Mouse (Mus musculus) intestine, embryonic 15.5 days (tissue): ENCODE measurements at regions not wholly inside any gene's neighbourhood (a gene's known extent, or its start where the extent isn't known, plus 50 kb on each side); places are given as distances from the start of the nearest gene placed in this dataset.

Experiments used
- ATAC-seq: fragments of 200-750 bp; cut with Nextera tagmentation; 2 replicates; pipeline ENCODE4 v1.8.0; 2017; ENCODE audit warnings: moderate TSS enrichment, moderate library complexity
- H3K27ac ChIP-seq: fragments of 300-500 bp; sonication (generic); 2 replicates; pipeline ENCODE4 v1.5.1; 2015; ENCODE audit warnings: mild to moderate bottlenecking, inconsistent platforms
- H3K27me3 ChIP-seq: fragments of 300-500 bp; sonication (generic); replicated peaks from 2 replicates; pipeline ENCODE4 v1.6.1; 2015; ENCODE audit warnings: inconsistent platforms
- H3K36me3 ChIP-seq: fragments of 300-500 bp; sonication (generic); 2 replicates; pipeline ENCODE4 v1.6.1; 2015; ENCODE audit warnings: inconsistent platforms
- H3K4me1 ChIP-seq: fragments of 300-500 bp; sonication (generic); replicated peaks from 2 replicates; pipeline ENCODE4 v1.6.1; 2015; ENCODE audit warnings: inconsistent platforms
- H3K4me2 ChIP-seq: fragments of 300-500 bp; sonication (generic); replicated peaks from 2 replicates; pipeline ENCODE4 v1.6.1; 2015; ENCODE audit warnings: mild to moderate bottlenecking, inconsistent platforms
- H3K4me3 ChIP-seq: fragments of 300-500 bp; sonication (generic); replicated peaks from 2 replicates; pipeline ENCODE4 v1.5.1; 2015; ENCODE audit warnings: inconsistent platforms
- H3K9ac ChIP-seq: fragments of 300-500 bp; sonication (generic); 2 replicates; pipeline ENCODE4 v1.6.1; 2015; ENCODE audit warnings: inconsistent platforms
- H3K9me3 ChIP-seq: fragments of 300-500 bp; sonication (generic); 2 replicates; pipeline ENCODE4 v1.6.1; 2016; ENCODE audit warnings: inconsistent platforms
- WGBS: fragments of 180-500 bp; shearing (Covaris S2); methylation state at CpG from one replicate; pipeline ENCODE4 v1.1.7; 2015; 5-methylcytosine and 5-hydroxymethylcytosine counted together

- Histone ChIP-seq H3K4me3 (no peak overlapping the region), H3K9ac (no peak overlapping the region), H3K27ac (no peak overlapping the region), H3K27me3 (no peaks in the 10 kb centered on the region), H3K9me3 (no peaks in the 10 kb centered on the region), H3K4me2 (no peak overlapping the region), H3K4me1 (no peaks in the 10 kb centered on the region), H3K36me3 (no peaks in the 10 kb centered on the region)
- no peak for ATAC-seq
- WGBS = 90% methylated on average over 5 of the region's 5 CpGs
These were observed 260.0 kb downstream of the Rps15a start for GRCm38 (mm10) chr7:117855955-117856354.

GRCm38 (mm10) chr7:117853716-117854115 is 262.3 kb downstream of the Rps15a start:
- no peaks in the 10 kb centered on the region for H3K4me1 ChIP-seq
- no peak overlapping the region for H3K9ac ChIP-seq
- H3K4me3 ChIP-seq = no peak overlapping the region
- no peak overlapping the region for H3K4me2 ChIP-seq
- no peak overlapping the region for H3K27ac ChIP-seq
- no peaks in the 10 kb centered on the region for H3K9me3 ChIP-seq
- no peaks in the 10 kb centered on the region for H3K27me3 ChIP-seq
- WGBS = 50% methylated on average over 4 of the region's 4 CpGs
- ATAC-seq = peak; percentile 36; the same call in 1 of the 2 replicates
- no peaks in the 10 kb centered on the region for H3K36me3 ChIP-seq

GRCm38 (mm10) chr7:117852866-117853265 is 263.1 kb downstream of the Rps15a start:
- H3K9me3 ChIP-seq = no peaks in the 10 kb centered on the region
- no peaks in the 10 kb centered on the region for H3K36me3 ChIP-seq
- no peaks in the 10 kb centered on the region for H3K27me3 ChIP-seq
- ATAC-seq = no peak
- H3K4me3 ChIP-seq = no peak overlapping the region
- no peaks in the 10 kb centered on the region for H3K4me1 ChIP-seq
- no peak overlapping the region for H3K4me2 ChIP-seq
- no peak overlapping the region for H3K27ac ChIP-seq
- H3K9ac ChIP-seq = no peak overlapping the region
- WGBS = 65% methylated on average over 2 of the region's 2 CpGs

GRCm38 (mm10) chr7:117850822-117851221 is 265.2 kb downstream of the Rps15a start:
- ATAC-seq = no peak
- Histone ChIP-seq H3K27ac (no peak overlapping the region), H3K27me3 (no peaks in the 10 kb centered on the region), H3K36me3 (no peaks in the 10 kb centered on the region), H3K4me2 (no peak overlapping the region), H3K9ac (no peak overlapping the region), H3K4me1 (no peaks in the 10 kb centered on the region), H3K4me3 (no peak overlapping the region), H3K9me3 (no peaks in the 10 kb centered on the region)
- WGBS = 88% methylated on average over 6 of the region's 6 CpGs

GRCm38 (mm10) chr7:117846041-117846440 is 269.9 kb downstream of the Rps15a start:
- Histone ChIP-seq H3K9me3 (no peaks in the 10 kb centered on the region), H3K4me1 (no peaks in the 10 kb centered on the region), H3K36me3 (no peaks in the 10 kb centered on the region), H3K4me3 (no peak overlapping the region), H3K27me3 (no peaks in the 10 kb centered on the region), H3K9ac (no peak overlapping the region), H3K4me2 (no peak overlapping the region), H3K27ac (no peak overlapping the region)
- ATAC-seq = no peak
- WGBS = 88% methylated on average over 5 of the region's 5 CpGs

- Histone ChIP-seq H3K4me2 (no peak overlapping the region), H3K4me1 (no peaks in the 10 kb centered on the region), H3K4me3 (no peak overlapping the region), H3K36me3 (no peaks in the 10 kb centered on the region), H3K27me3 (no peaks in the 10 kb centered on the region), H3K9ac (no peak overlapping the region), H3K27ac (no peak overlapping the region), H3K9me3 (no peaks in the 10 kb centered on the region)
- WGBS = 40% methylated on average over 5 of the region's 5 CpGs
- no peak for ATAC-seq
These were observed 273.2 kb downstream of the Rps15a start for GRCm38 (mm10) chr7:117842780-117843179.

- H3K4me3 ChIP-seq = no peak overlapping the region
- WGBS = 34% methylated on average over 3 of the region's 3 CpGs
- no peaks in the 10 kb centered on the region for H3K27me3 ChIP-seq
- no peak overlapping the region for H3K9ac ChIP-seq
- no peak overlapping the region for H3K4me2 ChIP-seq
- no peak for ATAC-seq
- H3K27ac ChIP-seq = no peak overlapping the region
- H3K36me3 ChIP-seq = no peaks in the 10 kb centered on the region
- no peaks in the 10 kb centered on the region for H3K4me1 ChIP-seq
- no peaks in the 10 kb centered on the region for H3K9me3 ChIP-seq
These were observed 321.0 kb downstream of the Rps15a start for GRCm38 (mm10) chr7:117795035-117795434.

- H3K4me2 ChIP-seq = no peak overlapping the region
- no peak overlapping the region for H3K27ac ChIP-seq
- no peaks in the 10 kb centered on the region for H3K36me3 ChIP-seq
- WGBS = 81% methylated on average over 6 of the region's 6 CpGs
- H3K9ac ChIP-seq = no peak overlapping the region
- no peak overlapping the region for H3K4me3 ChIP-seq
- H3K9me3 ChIP-seq = no peaks in the 10 kb centered on the region
- no peaks in the 10 kb centered on the region for H3K27me3 ChIP-seq
- no peak for ATAC-seq
- H3K4me1 ChIP-seq = no peaks in the 10 kb centered on the region
These were observed 322.0 kb downstream of the Rps15a start for GRCm38 (mm10) chr7:117793991-117794390.

GRCm38 (mm10) chr7:117792456-117792855 is 323.5 kb downstream of the Rps15a start:
- no peak for ATAC-seq
- Histone ChIP-seq H3K9ac (no peak overlapping the region), H3K4me2 (no peak overlapping the region), H3K36me3 (no peaks in the 10 kb centered on the region), H3K9me3 (no peaks in the 10 kb centered on the region), H3K4me3 (no peak overlapping the region), H3K27me3 (no peaks in the 10 kb centered on the region), H3K4me1 (no peaks in the 10 kb centered on the region), H3K27ac (no peak overlapping the region)
- 89% methylated on average over 4 of the region's 4 CpGs for WGBS

- Histone ChIP-seq H3K4me2 (no peak overlapping the region), H3K27ac (no peak overlapping the region), H3K36me3 (no peaks in the 10 kb centered on the region), H3K9me3 (no peaks in the 10 kb centered on the region), H3K9ac (no peak overlapping the region), H3K27me3 (no peaks in the 10 kb centered on the region), H3K4me3 (no peak overlapping the region), H3K4me1 (no peaks in the 10 kb centered on the region)
- 39% methylated on average over 4 of the region's 4 CpGs for WGBS
- ATAC-seq = 0 out of 2 replicates have a peak, but pooled peaks have one; percentile 23
These were observed 337.0 kb downstream of the Rps15a start for GRCm38 (mm10) chr7:117778996-117779395.

- Histone ChIP-seq H3K9me3 (no peaks in the 10 kb centered on the region), H3K9ac (no peak overlapping the region), H3K36me3 (no peaks in the 10 kb centered on the region), H3K4me1 (no peaks in the 10 kb centered on the region), H3K4me3 (no peak overlapping the region), H3K27me3 (no peaks in the 10 kb centered on the region), H3K27ac (no peak overlapping the region), H3K4me2 (no peak overlapping the region)
- 98% methylated on average over 2 of the region's 2 CpGs for WGBS
- 0 out of 2 replicates have a peak, but pooled peaks have one; percentile 49 for ATAC-seq
These were observed 338.1 kb downstream of the Rps15a start for GRCm38 (mm10) chr7:117777921-117778320.

GRCm38 (mm10) chr7:117771836-117772235 is 344.2 kb downstream of the Rps15a start:
- Histone ChIP-seq H3K36me3 (no peaks in the 10 kb centered on the region), H3K9ac (no peak overlapping the region)
- ATAC-seq = no peak

GRCm38 (mm10) chr7:117759506-117759905 is 356.5 kb downstream of the Rps15a start:
- Histone ChIP-seq H3K27me3 (no peaks in the 10 kb centered on the region), H3K4me3 (no peak overlapping the region), H3K9me3 (no peaks in the 10 kb centered on the region), H3K9ac (no peak overlapping the region), H3K4me1 (no peaks in the 10 kb centered on the region), H3K27ac (no peak overlapping the region), H3K36me3 (no peaks in the 10 kb centered on the region), H3K4me2 (no peak overlapping the region)
- ATAC-seq = no peak
- WGBS = 31% methylated on average over 1 of the region's 1 CpGs

More at GRCm38 (mm10) chr7:117771836-117772235, 344.2 kb downstream of the Rps15a start:
- H3K9me3 ChIP-seq = no peaks in the 10 kb centered on the region
- no peak overlapping the region for H3K4me3 ChIP-seq
- no peaks in the 10 kb centered on the region for H3K4me1 ChIP-seq
- H3K27ac ChIP-seq = no peak overlapping the region
- H3K4me2 ChIP-seq = no peak overlapping the region
- 50% methylated on average over 6 of the region's 6 CpGs for WGBS
- no peaks in the 10 kb centered on the region for H3K27me3 ChIP-seq
